Mouse (Mus musculus) right cerebral cortex, postnatal 14 days (tissue): ENCODE measurements around the gene Pde9a.

Source experiments
- DNase-seq: peaks from one replicate; pipeline ENCODE4 v3.0.0; 2022

Gene Pde9a

DNA sequence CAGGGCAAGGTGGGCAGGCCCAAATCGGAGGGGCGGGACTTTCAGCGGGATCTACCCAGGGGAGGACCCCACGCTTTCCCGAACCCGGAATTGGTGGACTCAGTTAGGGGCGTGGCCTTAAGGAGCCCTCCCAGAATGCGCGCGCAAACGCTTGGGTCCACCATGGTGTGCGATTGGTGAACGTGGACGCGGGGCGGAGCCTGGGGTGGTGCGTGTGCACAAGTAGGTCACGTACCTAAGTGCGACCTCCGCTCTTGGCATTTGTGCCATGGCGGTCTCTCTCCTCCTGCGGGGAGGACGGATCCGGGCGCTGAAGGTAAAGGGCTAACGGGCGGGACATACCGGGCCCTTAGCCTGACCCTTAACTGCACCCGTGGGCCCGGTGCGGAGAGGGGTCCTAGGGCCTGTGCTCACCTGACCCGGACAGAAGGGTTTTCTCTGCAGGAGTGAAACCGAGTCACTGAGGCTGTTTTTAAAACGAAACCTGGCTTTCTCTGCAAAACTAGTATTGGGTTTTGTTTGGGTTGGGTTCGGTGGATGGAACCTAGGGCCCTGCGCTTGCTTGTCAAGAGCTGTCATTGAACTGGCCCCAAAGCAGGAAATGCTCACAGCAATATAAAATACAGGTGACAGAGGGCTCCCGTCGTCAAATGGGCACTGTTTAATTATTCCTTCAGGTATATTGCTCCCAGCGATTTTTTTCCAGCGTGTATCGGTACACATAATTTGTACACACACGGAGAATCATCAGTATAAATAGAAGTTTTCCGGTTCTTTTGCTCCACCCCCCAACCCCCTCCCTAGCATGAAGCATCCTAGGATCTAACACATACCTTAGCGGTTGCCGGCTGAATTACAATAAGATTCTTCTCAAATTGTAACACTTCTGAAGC lies 134.2 kb downstream of the Pde9a start, which contains the start of the genes Wdr4 and Ndufv3:
Wdr4 (minus strand) TSS at position 35 of the 893 bp plus-strand sequence.
Ndufv3 (plus strand) TSS at position 170 of the 893 bp plus-strand sequence.
- DNase-seq, result peak; percentile 99

DNA sequence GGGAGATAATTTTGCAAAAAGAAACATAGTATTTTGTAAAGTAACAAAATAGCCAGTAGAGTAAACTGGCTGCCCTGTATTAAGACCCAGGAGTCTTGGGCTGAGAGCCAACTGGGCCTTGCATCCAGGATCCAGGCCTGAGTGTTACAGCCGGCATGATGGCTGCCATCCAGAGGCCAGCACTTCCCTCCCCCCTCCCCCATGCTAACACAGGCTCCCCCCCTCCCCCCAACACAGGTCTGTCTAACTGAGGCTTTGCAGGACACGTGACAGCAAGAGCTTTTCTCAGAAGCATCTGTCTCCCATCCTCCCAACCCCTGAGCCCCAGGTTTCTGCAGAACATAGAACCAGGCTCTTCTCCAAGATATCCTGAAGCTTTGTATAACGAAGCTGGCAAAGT lies 134.9 kb downstream of the Pde9a start:
- DNase-seq, result peak; percentile 51

DNA sequence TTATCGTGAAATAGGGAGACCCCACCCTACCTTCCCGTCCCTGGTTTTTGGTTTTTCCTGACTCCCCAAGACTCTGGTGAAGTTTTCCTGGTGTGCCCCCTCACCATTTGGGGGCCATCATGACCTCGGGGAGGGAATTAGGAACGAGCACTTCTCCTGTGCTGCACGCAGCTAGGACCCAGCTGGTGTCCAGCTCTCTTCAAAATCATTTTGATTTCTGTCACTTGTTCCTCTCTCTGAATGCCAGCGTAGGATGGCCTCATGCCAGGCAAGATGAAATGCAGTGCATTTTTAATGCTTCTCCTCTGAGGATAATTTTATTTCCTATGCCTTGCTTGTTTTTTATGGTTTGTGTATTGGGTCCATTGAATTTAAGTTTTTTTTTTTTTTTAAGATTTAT lies 135.9 kb downstream of the Pde9a start:
- no peak for DNase-seq

DNA sequence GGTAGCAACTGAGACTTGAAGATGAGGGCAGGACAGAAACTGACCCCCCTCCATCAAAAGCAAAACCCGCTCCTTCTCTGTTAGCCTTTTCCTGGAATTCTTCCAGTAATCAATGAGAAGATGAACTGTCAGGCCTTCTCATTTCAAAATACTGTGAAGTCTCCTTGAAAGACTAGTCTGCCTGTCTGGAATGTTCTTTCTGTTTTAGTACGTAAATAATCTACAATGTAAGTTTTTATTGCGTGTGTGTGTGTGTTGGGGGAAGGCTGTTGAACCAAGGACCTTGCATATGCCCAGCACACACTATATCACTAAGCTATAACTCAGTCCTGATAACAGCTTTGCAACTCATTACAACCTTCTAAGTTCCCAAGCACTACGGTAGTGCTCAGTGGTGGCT lies 139.1 kb downstream of the Pde9a start:
- DNase-seq, result no peak

DNA sequence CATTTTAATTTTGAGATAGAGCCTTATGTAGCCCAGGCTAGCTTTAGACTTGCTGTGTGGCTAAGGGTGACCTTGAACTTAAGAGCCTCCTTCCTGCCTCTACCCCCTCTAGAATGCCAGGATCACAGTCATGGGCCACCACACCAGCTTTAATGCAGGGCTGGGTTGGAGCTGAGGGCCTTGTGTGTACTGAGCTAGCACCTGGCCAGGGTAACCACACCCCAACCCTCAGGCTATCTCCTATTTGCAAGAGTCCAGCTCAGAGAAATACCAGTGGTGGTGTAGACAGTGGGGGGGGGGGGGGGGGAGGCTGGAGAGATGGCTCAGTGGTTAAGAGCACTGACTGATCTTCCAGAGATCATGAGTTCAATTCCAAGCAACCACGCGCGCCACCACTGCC lies 139.8 kb downstream of the Pde9a start:
- DNase-seq, result no peak
